Mouse (Mus musculus) myocyte (in vitro differentiated cells): ENCODE results near the gene Uvrag.

Source experiments
- CEBPB ChIP-seq: IDR thresholded peaks from 2 replicates; pipeline ENCODE4 v1.6.1; 2011; ENCODE audit warnings: mild to moderate bottlenecking, moderate library complexity; ENCODE audit not compliant: poor library complexity, insufficient read depth, severe bottlenecking
- E2F4 ChIP-seq: IDR thresholded peaks from one replicate; pipeline ENCODE4 v1.6.1; 2011; ENCODE audit warnings: mild to moderate bottlenecking, control low read depth, moderate library complexity; ENCODE audit not compliant: insufficient read depth
- MAX ChIP-seq: IDR thresholded peaks from one replicate; pipeline ENCODE4 v1.6.1; 2011; ENCODE audit warnings: low read depth, mild to moderate bottlenecking, control low read depth
- POLR2A ChIP-seq: IDR thresholded peaks from one replicate; pipeline ENCODE4 v1.6.1; 2011; ENCODE audit warnings: low read depth, mild to moderate bottlenecking, control low read depth, moderate library complexity; ENCODE audit not compliant: insufficient read length
- POLR2AphosphoS2 ChIP-seq: IDR thresholded peaks from one replicate; pipeline ENCODE4 v1.6.1; 2011; ENCODE audit warnings: low read depth, control low read depth; ENCODE audit not compliant: insufficient read length
- REST ChIP-seq: IDR thresholded peaks from one replicate; pipeline ENCODE4 v1.6.1; 2011; ENCODE audit warnings: mild to moderate bottlenecking, control low read depth, moderate library complexity; ENCODE audit not compliant: insufficient read depth, insufficient read length
- SRF ChIP-seq: IDR thresholded peaks from one replicate; pipeline ENCODE4 v1.6.1; 2011; ENCODE audit warnings: low read depth; ENCODE audit not compliant: control insufficient read depth, insufficient read length
- TCF12 ChIP-seq: IDR thresholded peaks from one replicate; pipeline ENCODE4 v1.6.1; 2011; ENCODE audit warnings: mild to moderate bottlenecking, control low read depth; ENCODE audit not compliant: poor library complexity, insufficient read depth, severe bottlenecking
- USF1 ChIP-seq: IDR thresholded peaks from one replicate; pipeline ENCODE4 v1.6.1; 2011; ENCODE audit warnings: low read depth, mild to moderate bottlenecking, control low read depth, moderate library complexity

- TF ChIP-seq POLR2A, result peak; percentile 97
- TF ChIP-seq USF1, result peak; percentile 58
- peak; percentile 50 for TF ChIP-seq REST
- TF ChIP-seq TCF12, result no peak
- no peak for TF ChIP-seq SRF
- no peak for TF ChIP-seq CEBPB
- TF ChIP-seq POLR2AphosphoS2, result peak; percentile 96
- no peak for TF ChIP-seq E2F4
- peak; percentile 65 for TF ChIP-seq MAX
Observed at GRCm38 (mm10) chr7:99182432-99183172, 41.7 kb upstream of the Uvrag start, which contains the start of gene Dgat2.
